Mouse (Mus musculus) midbrain, embryonic 14.5 days (tissue): ENCODE measurements around the gene Hint1. TPM values are rescaled to one million over a fixed set of nuclear protein-coding genes. Genes with fewer than 3 reads are reported as not detected.
"Not testable (repeated sequence)": the region's sequence is repeated elsewhere in the genome, so short reads cannot be mapped to it uniquely, and the experiment has no call there.

Experiments
- ATAC-seq: fragments of 200-750 bp; cut with Nextera tagmentation; 2 replicates; pipeline ENCODE4 v1.8.0; 2017; ENCODE audit warnings: moderate number of reproducible peaks, moderate library complexity; ENCODE audit not compliant: low FRiP score, low TSS enrichment
- DNase-seq: peaks from one replicate; pipeline ENCODE4 v3.0.0-alpha.2; 2015
- H3K27ac ChIP-seq: fragments of 300-500 bp; sonication (generic); replicated peaks from 2 replicates; pipeline ENCODE4 v1.5.1; 2014; ENCODE audit warnings: mild to moderate bottlenecking, low read depth, low read length, moderate library complexity
- H3K27me3 ChIP-seq: fragments of 300-500 bp; sonication (generic); 2 replicates; pipeline ENCODE4 v1.6.1; 2014; ENCODE audit warnings: low read length, control low read depth, mixed read lengths; ENCODE audit not compliant: control insufficient read depth, insufficient read depth
- H3K36me3 ChIP-seq: fragments of 300-500 bp; sonication (generic); 2 replicates; pipeline ENCODE4 v1.6.1; 2014; ENCODE audit warnings: low read length, control low read depth; ENCODE audit not compliant: control insufficient read depth, insufficient read depth
- H3K4me1 ChIP-seq: fragments of 300-500 bp; sonication (generic); 2 replicates; pipeline ENCODE4 v1.6.1; 2014; ENCODE audit warnings: mild to moderate bottlenecking, antibody characterized with exemption, low read length, control low read depth; ENCODE audit not compliant: control insufficient read depth, insufficient read depth
- H3K4me2 ChIP-seq: fragments of 300-500 bp; sonication (generic); 2 replicates; pipeline ENCODE4 v1.6.1; 2014; ENCODE audit warnings: mild to moderate bottlenecking, low read length, moderate library complexity
- H3K4me3 ChIP-seq: fragments of 300-500 bp; sonication (generic); replicated peaks from 2 replicates; pipeline ENCODE4 v1.5.1; 2014; ENCODE audit warnings: low read depth, low read length
- H3K9ac ChIP-seq: fragments of 300-500 bp; sonication (generic); replicated peaks from 2 replicates; pipeline ENCODE4 v1.6.1; 2014; ENCODE audit warnings: mild to moderate bottlenecking, low read length, moderate library complexity
- H3K9me3 ChIP-seq: fragments of 300-500 bp; sonication (generic); 2 replicates; pipeline ENCODE4 v1.6.1; 2016; ENCODE audit warnings: low read length, control low read depth, mixed read lengths; ENCODE audit not compliant: control insufficient read depth
- WGBS: fragments of 180-500 bp; shearing (Covaris S2); extraction: QIAGEN DNeasy Blood & Tissue Kit; methylation state at CpG from one replicate; pipeline ENCODE4 v1.1.7; 2014; 5-methylcytosine and 5-hydroxymethylcytosine counted together
- polyA plus RNA-seq: library from polyadenylated mRNA; unstranded; fragments of >200 nt; fragmentation: Nextera tagmentation; extraction: Ambion mirVana; gene quantifications from 2 replicates; pipeline ENCODE4 v1.2.1, GENCODE M21; 2014

The Hint1 gene
- polyA plus RNA-seq, 1 experiment from 2014 or later: 751 TPM

GRCm38 (mm10) chr11:54884197-54884828 is 18.1 kb downstream of the Hint1 start:
- Histone ChIP-seq H3K36me3 (no peaks in the 10 kb centered on the region), H3K4me3 (no peak overlapping the region), H3K4me2 (no peak overlapping the region), H3K9ac (no peak overlapping the region), H3K27ac (no peak overlapping the region), H3K27me3 (no peaks in the 10 kb centered on the region), H3K4me1 (no peaks in the 10 kb centered on the region), H3K9me3 (no peaks in the 10 kb centered on the region)
- DNase-seq (no peak), ATAC-seq (no peak)
- WGBS: 79% methylated on average over 5 of the region's 5 CpGs

GRCm38 (mm10) chr11:54884937-54885336 is 18.8 kb downstream of the Hint1 start:
- Histone ChIP-seq H3K4me2 (no peak overlapping the region), H3K27me3 (no peaks in the 10 kb centered on the region), H3K27ac (no peak overlapping the region), H3K9me3 (no peaks in the 10 kb centered on the region), H3K9ac (no peak overlapping the region), H3K4me1 (no peaks in the 10 kb centered on the region), H3K36me3 (no peaks in the 10 kb centered on the region), H3K4me3 (no peak overlapping the region)
- DNase-seq (no peak), ATAC-seq (no peak)
- 39% methylated on average over 5 of the region's 5 CpGs for WGBS

DNA sequence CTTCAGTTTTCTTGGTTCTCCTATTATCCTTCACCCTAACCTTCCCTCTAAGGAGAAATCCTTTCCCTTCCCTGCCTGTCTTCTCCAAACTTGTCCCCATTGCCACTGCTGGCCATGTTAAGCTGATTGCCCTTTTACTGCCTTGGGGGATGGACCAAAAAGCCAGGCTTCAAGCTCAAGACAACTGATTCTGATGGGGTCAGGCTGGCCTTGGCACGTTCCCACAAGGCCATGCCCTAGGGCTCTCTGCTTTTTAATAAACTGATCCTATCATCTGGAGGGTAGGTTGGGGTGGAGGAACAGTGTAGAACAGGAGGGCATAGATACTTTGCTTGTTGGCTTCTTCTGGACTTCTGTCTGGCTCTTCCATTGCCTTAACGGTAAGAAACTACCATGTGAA is 19.2 kb downstream of the Hint1 start:
- ATAC-seq (no peak), DNase-seq (no peak)
- Histone ChIP-seq H3K27ac (no peak overlapping the region), H3K9ac (no peak overlapping the region), H3K4me3 (no peak overlapping the region), H3K4me1 (no peaks in the 10 kb centered on the region), H3K27me3 (no peaks in the 10 kb centered on the region), H3K4me2 (no peak overlapping the region), H3K9me3 (no peaks in the 10 kb centered on the region), H3K36me3 (no peaks in the 10 kb centered on the region)
- 87% methylated on average over 2 of the region's 2 CpGs for WGBS

DNA sequence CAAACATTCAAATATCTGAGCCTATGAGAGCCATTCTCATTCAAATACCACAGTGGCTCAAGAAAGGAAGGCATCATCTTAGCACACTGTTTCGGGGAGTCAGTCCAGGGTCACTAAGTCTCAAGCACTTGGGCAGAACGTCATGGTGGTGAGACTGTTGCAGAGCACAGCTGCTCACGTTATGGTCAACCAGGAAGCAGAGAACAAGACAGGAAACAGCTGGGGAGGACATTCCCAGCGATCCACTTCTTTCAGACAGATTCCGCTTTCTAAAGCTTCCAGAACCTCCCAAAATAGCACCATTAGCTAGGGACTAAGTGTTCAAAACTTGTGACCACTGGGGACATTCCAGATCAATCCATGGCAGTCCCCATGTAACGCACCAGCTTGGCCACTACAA is 21.7 kb downstream of the Hint1 start:
- 88% methylated on average over 6 of the region's 6 CpGs for WGBS
- Histone ChIP-seq H3K27me3 (no peaks in the 10 kb centered on the region), H3K36me3 (no peaks in the 10 kb centered on the region), H3K9me3 (no peaks in the 10 kb centered on the region), H3K4me1 (no peaks in the 10 kb centered on the region), H3K4me3 (no peak overlapping the region), H3K27ac (no peak overlapping the region), H3K9ac (no peak overlapping the region), H3K4me2 (no peak overlapping the region)
- DNase-seq: no peak
- no peak for ATAC-seq

DNA sequence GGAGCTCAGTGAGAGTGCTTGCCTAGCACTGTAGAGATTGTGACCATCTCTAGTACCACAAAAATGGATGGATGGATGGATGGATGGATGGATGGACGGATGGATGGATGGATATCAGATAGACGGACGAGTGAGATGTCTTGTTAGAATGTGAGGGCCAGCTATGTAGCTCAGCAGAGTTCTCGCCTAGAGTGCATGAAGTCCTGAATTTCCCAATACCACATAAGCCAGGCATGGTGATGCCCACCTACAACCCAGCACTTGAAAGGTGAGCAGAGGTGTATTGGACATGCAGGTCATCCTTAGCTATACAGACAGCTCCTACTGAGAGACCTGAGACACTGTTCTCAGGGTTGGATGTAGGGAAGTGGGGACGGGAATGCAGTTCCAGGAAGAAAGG is 25.2 kb downstream of the Hint1 start:
- ATAC-seq: no peak
- 86% methylated on average over 5 of the region's 5 CpGs for WGBS
- Histone ChIP-seq H3K9me3 (no peaks in the 10 kb centered on the region), H3K27me3 (no peaks in the 10 kb centered on the region), H3K27ac (no peak overlapping the region), H3K4me3 (no peak overlapping the region), H3K9ac (no peak overlapping the region), H3K36me3 (no peaks in the 10 kb centered on the region), H3K4me2 (no peak overlapping the region), H3K4me1 (no peaks in the 10 kb centered on the region)
- no peak for DNase-seq

DNA sequence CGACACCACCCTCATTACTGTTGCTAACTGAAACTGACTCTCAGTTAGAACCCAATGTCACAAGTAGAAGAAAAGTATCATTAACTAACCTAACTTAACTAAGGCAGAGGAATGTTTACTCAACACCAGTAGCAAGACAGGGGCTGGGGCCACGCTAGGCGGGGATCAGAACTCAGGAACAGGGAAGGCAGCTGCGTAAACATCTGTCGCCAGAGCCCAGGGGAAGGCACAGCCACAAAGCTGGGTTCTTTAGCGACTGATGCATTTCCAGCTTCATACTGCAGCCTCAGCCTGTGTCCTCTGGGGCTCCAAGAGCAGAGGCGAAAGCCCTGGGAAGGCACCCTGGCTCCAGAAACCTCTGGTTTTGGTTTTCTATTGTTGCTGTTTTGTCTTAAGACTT is 25.9 kb downstream of the Hint1 start:
- 62% methylated on average over 7 of the region's 7 CpGs for WGBS
- DNase-seq (no peak), ATAC-seq (no peak)

DNA sequence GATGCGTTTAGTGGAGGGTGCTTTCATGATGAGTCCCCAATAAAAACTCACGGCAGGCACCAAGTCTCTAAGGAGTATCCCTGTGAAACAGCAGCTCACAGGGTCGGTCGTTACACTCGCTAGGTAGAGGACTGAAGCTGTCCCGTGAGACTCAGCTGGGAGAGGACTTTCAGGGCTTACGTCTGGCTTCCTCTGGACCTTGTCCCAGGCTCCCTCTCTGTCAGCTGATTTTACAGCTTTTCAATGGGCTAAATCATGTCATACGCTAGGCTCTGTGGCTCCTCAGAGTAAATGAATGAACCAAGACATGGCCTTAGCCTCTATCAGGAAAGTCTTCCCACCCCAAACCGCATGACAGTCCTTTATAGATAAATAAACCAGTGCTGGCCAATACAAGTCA is 28.4 kb downstream of the Hint1 start:
- no peak for ATAC-seq
- Histone ChIP-seq H3K4me2 (no peak overlapping the region), H3K4me3 (no peak overlapping the region), H3K9me3 (no peaks in the 10 kb centered on the region), H3K27ac (no peak overlapping the region), H3K4me1 (no peaks in the 10 kb centered on the region), H3K27me3 (no peaks in the 10 kb centered on the region), H3K36me3 (no peaks in the 10 kb centered on the region), H3K9ac (no peak overlapping the region)
- DNase-seq: no peak
- 71% methylated on average over 9 of the region's 9 CpGs for WGBS

More for the DNA sequence above, 25.9 kb downstream of the Hint1 start:
- H3K36me3 ChIP-seq: no peaks in the 10 kb centered on the region
- H3K27me3 ChIP-seq: no peaks in the 10 kb centered on the region
- H3K9me3 ChIP-seq: no peaks in the 10 kb centered on the region
- no peak overlapping the region for H3K4me3 ChIP-seq
- H3K4me1 ChIP-seq: no peaks in the 10 kb centered on the region
- H3K4me2 ChIP-seq: no peak overlapping the region
- no peak overlapping the region for H3K9ac ChIP-seq
- no peak overlapping the region for H3K27ac ChIP-seq

- H3K4me2 ChIP-seq, H3K27me3 ChIP-seq, H3K36me3 ChIP-seq, H3K27ac ChIP-seq, ATAC-seq, H3K4me1 ChIP-seq, H3K4me3 ChIP-seq, DNase-seq, H3K9ac ChIP-seq, H3K9me3 ChIP-seq: not testable (repeated sequence)
- WGBS: 92% methylated on average over 3 of the region's 3 CpGs
Observed at GRCm38 (mm10) chr11:54896646-54897045, 30.5 kb downstream of the Hint1 start.

DNA sequence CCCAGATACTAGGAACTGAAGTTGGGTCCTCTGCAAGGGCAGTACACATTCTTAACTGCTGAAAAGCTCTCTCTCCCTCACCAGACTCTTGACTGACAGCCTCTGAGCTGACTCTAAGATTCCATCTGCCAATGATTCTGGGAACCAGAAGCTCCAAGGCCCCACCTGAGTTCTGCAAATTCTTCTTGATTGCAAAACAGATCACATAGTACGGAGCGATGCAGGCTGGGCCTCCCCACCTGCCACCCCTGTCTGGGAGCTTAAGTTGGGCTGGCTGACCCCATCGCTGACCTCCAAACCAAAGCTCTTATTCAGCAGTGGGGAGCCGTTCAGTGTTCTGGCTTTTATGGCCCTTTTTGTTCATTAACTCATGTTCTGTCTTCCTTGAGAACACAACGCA is 31.3 kb downstream of the Hint1 start:
- no peaks in the 10 kb centered on the region for H3K36me3 ChIP-seq
- ATAC-seq (no peak), DNase-seq (no peak)
- no peak overlapping the region for H3K27ac ChIP-seq
- no peaks in the 10 kb centered on the region for H3K27me3 ChIP-seq
- H3K9me3 ChIP-seq: no peaks in the 10 kb centered on the region
- 52% methylated on average over 5 of the region's 5 CpGs for WGBS
- H3K4me2 ChIP-seq: no peak overlapping the region
- H3K9ac ChIP-seq: no peak overlapping the region
- H3K4me3 ChIP-seq: no peak overlapping the region
- H3K4me1 ChIP-seq: no peaks in the 10 kb centered on the region
